Mouse (Mus musculus): ENCODE measurements around the gene Morn4.
A peak's percentile ranks its signal among the peaks of the same experiment; 100 is the strongest.

Morn4 gene

DNA sequence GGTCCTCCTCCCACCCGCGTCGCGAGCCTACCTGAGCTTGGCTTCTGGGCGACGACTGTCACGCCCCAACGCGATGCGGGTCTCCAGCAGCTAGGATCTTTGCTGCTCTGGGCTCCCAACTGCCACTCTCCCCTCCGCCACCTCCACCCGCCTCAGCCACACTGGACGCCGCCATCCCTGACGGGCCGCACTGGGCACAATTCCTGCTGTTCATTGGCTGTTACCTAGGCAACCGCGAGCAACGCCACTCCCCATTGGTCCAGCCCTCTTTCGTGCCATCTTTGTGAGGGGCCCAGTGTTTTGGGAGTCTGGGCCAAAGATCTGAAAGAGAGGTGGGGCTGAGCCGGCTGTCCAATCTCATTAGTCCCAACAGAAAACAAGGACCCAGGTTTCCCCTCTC lies at the start of gene Morn4:
Morn4 (minus strand) TSS at position 192 of the 400 bp plus-strand sequence.
- peak; percentile 64 to 80 for DNase-seq (ENCODE audit: low spot score in 2 of 2)

DNA sequence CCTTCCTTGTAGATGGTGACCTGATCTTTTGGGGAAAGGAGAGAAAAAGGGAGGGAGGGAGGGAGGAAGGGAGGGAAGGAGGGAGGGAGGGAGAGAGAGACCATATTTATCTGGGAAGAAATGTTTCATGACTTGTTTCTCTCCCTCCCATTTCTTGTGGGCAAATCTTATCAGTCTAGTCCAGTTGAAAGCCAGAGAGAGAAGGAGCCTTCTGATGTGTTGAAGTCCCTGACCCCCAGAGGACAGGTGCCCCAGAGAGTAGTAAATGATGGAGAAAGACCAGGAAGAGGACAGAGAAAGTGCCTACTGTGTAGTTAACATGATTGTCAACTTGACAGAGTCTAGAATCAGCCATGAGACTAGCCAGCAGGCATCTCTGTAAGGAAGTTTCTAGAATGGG lies 48.9 kb upstream of the Morn4 start:
- DNase-seq (ENCODE audit: low spot score in 2 of 2): no peak

DNA sequence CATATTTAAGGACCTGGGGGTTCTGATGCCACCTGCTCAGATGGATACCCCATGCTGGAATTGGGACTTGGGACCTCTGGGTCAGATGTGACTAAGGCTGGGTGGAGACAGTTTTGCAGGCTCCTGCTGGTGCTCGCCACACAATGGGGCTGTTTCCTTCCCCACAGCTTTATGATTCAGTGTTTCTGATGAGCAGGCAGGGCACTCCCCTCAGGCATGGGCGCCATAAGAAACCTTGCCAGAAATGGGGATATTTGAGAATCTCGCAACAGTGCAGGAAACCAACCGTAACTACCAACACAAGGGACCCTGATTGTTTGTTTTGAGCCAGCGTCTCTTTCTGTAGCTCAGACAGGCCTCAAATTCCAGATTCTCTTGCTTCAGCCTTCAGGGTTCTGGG lies 44.9 kb upstream of the Morn4 start:
- no peak for DNase-seq (ENCODE audit: low spot score in 2 of 2)

DNA sequence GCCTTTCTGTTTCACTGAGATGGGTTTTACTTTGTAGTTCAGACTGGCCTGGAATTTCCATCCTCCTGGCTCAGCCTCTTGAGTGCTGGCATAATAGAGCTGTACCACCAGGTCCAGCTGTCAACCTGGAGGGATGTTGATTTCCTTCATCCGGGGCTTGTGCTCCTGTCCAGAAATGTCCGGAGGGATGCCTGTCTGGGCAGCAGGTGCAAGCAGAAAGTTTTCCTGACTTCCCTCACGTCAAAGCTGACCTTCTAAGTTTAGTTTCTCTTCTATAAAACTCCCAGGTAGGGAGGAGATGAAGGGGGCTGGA lies 44.1 kb upstream of the Morn4 start:
- no peak for DNase-seq (ENCODE audit: low spot score in 2 of 2)

DNA sequence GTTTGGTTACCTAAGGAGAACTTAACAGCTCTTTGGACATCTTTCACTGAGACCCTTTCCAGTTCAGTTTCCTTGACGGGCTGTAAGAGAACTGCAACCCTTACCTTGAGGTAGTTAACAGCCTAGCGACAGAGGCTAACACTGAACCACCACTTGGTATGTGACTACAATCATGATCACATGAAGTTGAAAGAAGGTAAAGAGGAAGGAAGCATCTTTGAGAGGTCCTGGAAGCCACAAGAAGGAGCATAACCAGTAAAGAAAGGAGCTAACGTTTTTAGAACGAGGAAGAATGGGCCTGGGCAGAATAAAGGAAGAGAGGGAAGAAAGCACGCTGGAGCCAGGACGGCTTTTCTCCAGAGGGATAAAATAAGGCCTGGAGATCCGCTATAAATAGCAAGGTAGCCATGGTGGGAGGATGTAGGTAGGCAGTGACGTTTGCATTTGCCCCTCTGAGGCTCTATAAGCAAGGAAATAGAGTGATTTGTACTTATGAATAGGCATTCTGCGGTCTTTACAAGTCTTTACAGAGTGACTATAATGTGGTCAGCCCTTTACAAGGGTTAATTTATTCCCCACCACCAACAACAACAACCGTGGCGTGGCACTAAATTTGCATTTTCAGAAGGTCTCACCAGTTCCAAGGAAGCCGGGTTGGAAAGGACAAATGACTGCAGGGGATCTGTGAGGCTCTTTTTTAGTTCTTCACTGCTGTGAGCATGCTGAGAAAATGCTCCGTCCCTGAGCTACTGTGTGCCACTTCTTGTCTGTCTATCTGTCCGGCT lies 43.5 kb upstream of the Morn4 start:
- DNase-seq (ENCODE audit: low spot score in 2 of 2): no peak

DNA sequence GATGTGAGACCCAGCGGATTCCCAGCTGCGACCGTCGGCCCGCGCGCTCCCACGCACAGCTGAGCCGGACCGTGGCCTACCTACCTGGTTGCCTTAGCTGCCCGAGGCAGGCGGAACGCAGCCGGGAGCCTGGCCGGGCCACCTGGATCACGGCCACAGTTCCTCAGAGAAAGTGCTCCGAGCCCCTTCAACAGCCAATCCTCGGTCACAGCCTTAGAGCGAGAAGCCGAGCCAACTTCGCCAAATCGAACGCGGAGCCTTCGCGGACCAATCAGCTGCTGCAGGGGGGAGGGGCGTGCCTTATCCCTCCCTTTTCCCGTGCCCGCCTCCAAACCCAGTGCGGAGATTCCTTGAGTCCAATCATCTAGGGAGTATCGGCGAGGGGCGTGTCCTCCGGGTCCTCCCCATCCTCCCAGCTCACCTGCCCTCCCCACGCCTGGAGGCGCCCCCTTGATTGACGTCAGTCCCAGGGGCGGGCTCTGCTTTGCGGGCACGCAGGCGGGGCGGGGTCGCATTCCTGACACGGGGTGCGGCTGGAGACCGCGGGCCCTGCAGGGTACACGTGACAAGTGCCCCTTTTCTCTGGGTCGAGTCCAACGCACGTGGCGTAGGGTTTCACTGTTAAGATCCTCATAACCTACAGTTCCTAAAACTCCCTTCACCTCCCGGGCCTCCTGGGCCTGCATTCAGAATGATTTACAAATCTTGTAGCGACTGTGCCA lies 42.8 kb upstream of the Morn4 start, which contains the start of gene Avpi1:
Avpi1 (minus strand) TSS at position 273 of the 722 bp plus-strand sequence.
- peak; percentile 86 to 89 for DNase-seq (ENCODE audit: low spot score in 2 of 2)

DNA sequence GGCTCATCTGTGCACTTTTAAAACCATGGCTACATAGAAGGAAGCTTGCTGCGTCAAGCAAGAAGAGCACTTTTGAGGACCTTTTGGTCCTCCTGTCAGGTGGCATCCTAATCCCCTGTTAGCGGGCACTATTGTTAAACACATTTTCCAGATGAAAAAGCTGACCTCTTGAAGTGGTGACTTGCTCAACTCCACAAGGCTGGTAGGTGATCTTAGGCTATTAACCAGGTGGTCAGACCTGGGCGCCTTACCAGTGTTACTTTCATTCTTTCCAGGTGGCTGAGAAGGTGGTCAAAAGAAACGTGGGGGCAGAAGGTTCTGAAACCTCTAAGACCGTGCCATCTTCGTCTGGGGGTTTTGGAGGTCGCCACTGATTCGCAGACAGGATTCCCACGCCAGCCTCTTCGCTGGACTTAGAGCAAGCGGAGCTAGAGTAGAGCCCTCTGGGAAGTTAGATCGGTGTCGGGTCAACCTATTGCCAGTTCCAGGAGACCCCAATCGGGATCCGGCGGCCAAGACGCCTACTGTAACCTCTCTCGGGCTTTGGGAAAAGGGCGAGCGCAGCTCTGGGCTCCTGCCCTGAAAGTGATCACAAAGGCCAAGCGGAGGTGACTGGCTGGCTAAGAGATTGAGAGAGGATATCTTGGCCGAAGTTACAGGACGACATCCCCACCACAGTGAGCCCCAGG lies 42.0 kb upstream of the Morn4 start:
- DNase-seq (ENCODE audit: low spot score in 2 of 2): no peak

DNA sequence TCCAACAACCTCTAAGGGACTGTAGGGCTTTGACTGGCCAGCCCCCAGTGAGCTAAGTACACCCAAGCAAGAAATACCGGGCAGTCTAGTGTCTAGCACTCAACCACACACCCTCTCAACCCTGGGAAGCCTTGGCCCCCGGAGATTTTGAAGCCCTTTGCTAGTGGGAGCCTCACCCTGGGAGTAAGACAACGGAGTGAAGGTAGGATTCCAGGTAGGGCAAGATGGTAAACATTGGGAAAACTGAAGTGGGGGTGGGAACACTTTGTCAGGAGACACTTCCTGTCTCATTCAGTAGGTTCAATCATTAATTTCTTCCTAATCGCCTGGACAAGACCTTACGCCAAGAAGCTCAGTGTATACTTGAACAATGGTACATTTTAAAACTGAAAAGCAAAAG lies 40.9 kb upstream of the Morn4 start:
- DNase-seq (ENCODE audit: low spot score in 2 of 2): no peak

DNA sequence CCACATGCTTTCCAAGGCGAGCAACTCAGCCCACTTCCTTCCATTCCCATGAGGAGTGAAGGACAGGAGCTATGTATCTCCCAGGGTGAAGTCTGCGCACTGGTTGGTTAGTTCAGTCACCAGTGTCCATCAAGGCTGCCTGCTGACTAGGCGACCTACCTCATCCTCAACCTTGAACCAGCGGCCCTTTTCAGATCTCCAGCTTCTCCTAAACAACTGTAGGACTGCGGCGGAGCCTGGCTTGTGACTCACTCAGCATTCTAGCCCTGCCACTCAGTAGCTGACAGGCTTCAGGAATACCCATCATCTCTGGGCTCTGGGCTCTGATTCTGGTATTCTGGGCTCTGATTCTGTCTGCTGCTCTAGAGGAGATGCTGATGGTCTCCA lies 40.1 kb upstream of the Morn4 start:
- no peak for DNase-seq (ENCODE audit: low spot score in 2 of 2)

DNA sequence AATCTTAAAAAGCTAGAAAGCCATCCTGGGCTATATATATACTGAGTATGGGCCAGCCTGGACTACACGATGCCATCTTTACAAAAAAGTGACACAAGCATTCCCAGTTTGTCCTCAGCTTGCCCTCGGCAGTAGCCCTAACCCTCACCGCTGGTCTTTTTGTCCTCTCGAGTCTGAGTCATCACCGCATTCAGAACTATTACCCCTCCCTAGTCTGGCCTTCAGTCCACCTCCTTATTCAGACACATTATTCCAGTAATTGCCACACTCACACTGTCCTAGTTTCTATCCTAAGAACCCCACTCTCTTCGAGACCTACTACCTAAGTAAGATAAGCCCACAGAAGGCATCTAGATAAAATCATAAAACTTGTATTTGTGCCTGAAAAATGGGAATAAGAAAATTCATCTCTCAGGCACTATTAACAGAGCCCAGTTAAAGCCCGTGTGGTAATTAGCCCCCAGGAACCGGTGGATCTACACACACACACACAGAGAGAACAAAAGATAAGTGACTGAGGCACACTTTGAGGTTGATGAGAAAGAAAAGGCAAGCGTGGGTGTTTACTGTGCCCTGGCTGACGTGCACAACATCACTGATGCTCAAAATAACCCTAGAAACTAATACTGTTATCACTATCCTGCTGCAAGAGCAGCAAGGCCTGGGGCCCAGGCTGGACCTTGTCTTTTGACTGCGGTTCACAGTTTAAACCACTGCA lies 39.5 kb upstream of the Morn4 start:
- no peak for DNase-seq (ENCODE audit: low spot score in 2 of 2)

DNA sequence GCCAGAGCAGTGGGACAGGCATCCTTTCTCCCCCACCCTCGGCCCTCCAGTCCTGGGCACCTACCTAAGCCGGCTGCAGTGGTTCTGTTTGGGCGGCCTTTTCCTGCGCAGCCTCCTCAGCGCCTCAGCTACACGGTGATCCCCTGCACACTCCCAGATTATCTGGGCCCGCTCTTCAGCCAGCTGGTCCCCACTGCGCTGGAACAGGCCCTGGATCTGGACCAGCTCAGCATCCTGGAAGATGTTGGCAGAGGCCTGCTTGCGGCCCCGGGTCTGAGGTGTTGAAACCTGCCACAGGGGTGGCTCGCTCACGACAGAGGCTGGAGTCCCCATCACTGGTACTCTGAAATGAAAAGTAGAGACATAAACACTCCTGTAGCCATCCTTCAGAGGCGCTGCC lies 38.5 kb upstream of the Morn4 start:
- DNase-seq (ENCODE audit: low spot score in 2 of 2): no peak

DNA sequence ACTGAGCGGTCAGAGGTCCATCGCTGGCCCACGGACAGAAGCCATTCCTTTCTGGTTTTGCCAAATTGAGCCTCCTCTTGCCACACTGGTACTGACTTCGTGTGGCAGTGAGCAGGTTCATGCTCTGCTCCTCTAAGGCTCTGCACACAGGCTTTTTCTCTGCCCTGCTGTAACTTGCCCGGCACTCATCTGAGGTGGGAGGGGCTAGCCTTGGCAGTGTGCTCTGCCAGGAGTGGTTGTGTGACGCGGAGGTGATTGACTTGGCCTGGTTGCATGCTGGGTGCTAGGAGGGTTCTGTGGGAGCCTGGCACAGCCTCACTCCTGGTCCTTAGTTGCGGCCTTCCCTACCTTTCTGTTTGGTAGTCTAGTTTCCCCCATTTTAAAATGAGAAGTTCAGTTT lies 34.3 kb upstream of the Morn4 start:
- no peak for DNase-seq (ENCODE audit: low spot score in 2 of 2)

DNA sequence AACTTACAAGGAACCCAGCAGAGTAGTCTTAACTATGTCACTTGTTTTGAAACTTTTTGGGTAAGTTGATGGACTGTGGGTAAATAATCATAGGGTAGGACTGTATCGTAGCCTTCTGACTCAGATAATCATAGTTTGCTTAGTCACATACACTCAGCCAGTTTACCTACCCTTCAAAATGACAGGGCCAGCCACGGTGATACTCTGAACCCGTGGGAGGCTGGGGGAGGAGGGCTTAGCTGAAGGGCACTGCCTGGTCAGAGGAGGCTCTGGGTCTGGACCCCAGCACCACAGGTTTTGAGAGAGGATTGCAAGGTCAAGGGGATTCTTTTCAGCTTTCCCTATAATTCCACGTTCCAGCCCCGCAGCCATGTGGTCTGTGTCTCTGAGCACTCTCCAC lies 32.4 kb upstream of the Morn4 start:
- no peak for DNase-seq (ENCODE audit: low spot score in 2 of 2)

DNA sequence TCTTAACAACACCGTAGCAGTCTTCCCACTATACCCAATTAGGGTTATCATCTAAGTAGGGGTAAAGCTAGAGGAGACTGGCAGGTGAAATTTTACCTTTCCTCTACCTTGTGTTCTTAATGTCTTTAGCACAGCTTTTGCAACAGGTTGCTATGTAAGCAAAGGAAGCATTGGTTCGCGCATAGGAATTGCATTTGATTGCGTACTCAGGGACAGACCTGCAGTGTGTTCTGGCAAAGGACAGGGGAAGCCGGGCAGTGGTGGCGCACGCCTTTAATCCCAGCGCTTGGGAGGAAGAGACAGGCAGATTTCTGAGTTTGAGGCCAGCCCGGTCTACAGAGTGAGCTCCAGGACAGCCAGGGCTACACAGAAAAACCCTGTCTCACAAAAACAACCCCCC lies 32.0 kb upstream of the Morn4 start:
- DNase-seq (ENCODE audit: low spot score in 2 of 2): no peak

DNA sequence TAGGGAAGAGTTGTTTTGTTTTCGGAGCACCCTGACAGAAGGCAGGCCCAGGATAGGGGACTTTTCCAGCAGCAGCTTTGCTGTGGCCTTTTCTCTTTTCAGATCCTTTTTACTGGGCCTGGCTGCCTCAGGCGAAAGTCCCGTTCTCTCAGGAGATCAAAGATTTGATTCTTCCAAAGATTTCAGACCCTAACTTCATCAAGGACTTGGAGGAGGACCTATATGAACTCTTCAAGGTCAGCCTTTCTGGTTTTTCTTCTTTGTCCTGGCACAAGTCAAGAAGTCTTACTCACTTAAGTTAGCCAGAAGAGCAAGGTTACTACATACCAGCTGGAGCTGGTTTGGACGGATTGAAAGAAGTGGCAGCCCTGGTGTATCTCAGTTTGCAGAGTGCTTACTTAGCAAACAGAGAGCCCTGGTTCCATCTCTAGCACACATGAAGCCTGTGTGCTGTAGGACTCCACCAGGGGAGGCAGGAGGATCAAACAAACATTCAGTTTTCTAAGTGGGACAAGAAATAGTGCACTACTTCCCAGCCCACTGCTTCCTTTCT lies 29.7 kb upstream of the Morn4 start:
- no peak for DNase-seq (ENCODE audit: low spot score in 2 of 2)

DNA sequence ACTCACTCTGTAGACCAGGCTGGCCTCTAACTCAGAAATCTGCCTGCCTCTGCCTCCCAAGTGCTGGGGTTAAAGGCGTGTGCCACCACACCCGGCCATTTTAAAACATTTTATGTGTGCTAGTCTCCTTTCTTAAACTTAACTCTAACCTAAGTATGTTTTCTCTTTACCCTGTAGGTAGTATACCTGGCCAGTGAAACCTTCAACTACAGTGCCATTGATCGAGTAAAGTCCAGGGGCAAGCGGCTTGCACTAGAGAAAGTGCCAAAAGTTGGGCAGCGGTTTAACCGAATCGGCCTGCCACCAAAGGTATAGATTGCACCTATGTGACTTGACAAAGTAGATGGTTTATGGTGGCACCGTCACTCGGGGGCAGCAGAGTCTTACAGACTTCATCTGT lies 18.5 kb upstream of the Morn4 start:
- peak in 1 of 2 experiments; percentile 52 for DNase-seq (ENCODE audit: low spot score in 2 of 2)

DNA sequence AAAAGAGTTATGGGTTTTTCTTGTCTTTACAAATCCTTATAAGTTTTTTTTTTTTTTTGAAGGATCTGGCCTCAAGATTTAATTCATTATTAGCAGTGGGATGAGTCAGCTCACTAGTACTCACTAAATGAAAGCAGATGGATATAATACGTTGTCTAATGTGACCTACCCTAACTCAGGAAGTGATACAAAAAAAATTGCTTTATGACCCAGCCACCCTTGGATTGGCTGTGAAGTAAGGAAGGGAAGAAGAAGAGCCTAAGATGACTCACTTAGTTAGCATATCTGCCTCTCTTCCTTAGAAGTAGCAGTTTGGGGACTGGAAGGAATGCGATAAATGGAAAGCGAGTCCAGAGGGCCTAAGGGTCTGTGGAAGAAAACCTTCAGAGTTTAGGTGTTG lies 13.2 kb upstream of the Morn4 start:
- DNase-seq (ENCODE audit: low spot score in 2 of 2): no peak

DNA sequence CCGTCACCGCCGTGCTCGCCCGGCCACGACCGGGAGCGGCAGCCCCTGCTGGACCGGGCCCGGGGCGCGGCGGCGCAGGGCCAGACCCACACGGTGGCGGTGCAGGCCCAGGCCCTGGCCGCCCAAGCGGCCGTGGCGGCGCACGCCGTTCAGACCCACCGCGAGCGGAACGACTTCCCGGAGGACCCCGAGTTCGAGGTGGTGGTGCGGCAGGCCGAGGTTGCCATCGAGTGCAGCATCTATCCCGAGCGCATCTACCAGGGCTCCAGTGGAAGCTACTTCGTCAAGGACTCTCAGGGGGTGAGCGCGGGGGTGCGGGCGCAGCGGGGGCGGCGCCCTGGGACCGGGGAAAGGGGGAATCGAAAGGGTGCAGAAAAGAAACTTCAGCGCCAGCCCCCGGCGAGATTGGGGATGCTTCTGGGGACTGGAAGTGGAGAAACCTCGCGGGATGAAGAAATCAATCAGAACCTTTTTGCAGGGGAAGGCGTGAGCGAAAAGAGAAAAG lies 4.5 kb upstream of the Morn4 start:
- DNase-seq (ENCODE audit: low spot score in 2 of 2): no peak

DNA sequence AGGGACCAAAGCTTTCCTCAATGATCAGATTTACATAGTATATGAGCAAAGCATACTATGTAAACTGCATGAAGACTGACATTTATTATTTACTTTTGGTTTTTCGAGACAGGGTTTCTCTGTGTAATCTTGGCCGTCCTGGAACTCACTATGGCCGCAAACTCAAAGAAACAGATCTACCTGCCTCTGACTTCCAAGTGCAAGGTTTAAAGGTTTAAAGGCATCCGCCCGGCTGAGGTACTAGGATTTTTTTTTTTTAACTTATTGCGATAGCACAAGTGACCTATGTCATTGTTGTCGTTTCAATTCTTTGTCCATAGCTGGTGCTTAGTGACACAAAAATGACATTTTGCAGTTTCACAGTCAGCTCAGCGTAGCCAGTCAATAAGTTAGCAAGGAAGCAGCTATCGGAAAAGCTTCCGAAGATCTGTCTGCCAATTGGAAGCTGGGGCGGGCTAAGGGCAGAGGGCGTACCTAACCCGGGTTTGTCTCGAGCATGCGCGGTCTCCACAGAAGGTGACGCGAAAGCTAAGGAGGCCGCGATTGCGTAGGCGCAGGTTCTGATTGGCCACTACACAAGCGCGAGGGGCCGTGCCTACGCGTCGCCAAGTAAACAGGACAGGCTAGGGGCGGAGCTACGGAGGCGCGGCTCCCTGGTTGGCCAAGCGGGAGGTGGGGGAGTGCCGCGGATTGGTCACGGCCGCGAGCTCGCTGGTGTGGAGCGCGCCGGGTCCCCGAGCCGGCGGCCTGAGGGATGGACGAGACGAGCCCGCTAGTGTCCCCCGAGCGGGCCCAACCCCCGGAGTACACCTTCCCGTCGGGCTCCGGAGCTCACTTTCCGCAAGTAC lies 3.8 kb upstream of the Morn4 start, which contains the start of gene Pi4k2a:
Pi4k2a (plus strand) TSS at position 723 of the 848 bp plus-strand sequence.
- DNase-seq (ENCODE audit: low spot score in 2 of 2): peak; percentile 98

DNA sequence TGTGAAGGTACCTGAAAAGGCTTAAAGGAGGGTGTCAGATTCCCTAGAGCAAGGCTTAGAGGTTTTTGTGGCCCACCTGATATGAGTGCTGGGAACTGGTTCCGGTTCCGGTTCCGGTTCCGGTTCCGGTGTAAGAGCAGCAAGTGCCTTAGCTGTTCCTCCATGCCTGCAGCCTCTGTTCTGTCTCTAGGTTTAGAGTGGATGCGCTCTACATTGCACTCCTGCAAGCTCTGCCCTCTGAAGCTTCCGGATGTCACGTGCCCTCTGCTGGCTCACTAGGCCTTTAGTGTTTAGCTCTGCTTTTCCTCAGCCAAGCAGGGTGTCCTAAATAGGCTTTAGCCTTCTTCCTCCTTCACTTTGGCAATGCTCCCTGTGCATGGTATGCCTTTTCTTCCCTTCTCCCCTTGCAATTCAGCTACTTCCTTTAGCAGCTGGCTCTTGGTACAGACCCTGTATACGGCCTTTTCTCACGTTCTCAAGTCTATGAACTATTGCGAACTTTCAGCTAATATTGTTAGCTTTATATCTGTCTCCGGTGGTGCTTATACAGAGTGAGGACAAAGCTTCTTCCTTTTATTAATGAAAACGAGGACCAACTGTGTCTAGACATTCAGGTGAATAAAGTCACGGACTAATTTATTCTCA lies 3.1 kb upstream of the Morn4 start:
- DNase-seq (ENCODE audit: low spot score in 2 of 2): peak; percentile 60 to 75
